Mouse (Mus musculus) heart, adult 18-20 months (tissue): ENCODE results near the gene Gm15557. TPM values are rescaled to one million over a fixed set of nuclear protein-coding genes. Genes with fewer than 3 reads are reported as not detected.

Experiments used
- DNase-seq, 2 experiments: peaks; one replicate each; pipeline ENCODE4 v3.0.0; 2021 to 2022; ENCODE audit warnings: mixed read lengths in 1 of 2
- total RNA-seq, 2 experiments: library from RNA; stranded (reverse); gene quantifications; 2 replicates each; pipeline ENCODE4 v1.2.3; 2021

Gm15557 gene
- total RNA-seq, 2 experiments from 2014 or later: not detected

DNA sequence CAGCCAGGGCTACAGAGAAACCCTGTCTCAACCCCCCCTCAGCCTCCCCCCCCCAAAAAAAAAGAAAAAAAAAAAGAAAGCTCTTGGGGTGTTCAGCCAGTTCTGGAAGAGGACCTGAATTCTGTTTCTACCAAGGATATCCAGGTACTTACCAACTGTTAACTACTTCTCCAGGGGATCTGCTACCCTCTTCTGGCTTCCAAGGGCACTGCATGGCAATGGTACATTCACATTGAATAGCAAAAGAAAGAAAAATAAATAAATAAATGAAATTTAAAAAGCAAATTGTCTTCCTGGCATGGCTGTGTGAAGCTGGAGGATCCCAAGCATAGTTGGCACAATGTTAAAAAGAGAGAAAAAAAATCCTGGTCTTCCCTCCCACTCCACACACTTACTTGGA, 11.5 kb downstream of the Gm15557 start:
- DNase-seq: peak; percentile 50 to 69

GRCm38 (mm10) chr2:155956134-155957059, 15.9 kb downstream of the Gm15557 start, which contains the start of gene Cep250:
Gene Cep250 (plus strand): TSS chr2:155956458.
- peak; percentile 93 to 95 for DNase-seq

- DNase-seq: no peak
Measured at GRCm38 (mm10) chr2:155959981-155960380, 19.5 kb downstream of the Gm15557 start.

DNA sequence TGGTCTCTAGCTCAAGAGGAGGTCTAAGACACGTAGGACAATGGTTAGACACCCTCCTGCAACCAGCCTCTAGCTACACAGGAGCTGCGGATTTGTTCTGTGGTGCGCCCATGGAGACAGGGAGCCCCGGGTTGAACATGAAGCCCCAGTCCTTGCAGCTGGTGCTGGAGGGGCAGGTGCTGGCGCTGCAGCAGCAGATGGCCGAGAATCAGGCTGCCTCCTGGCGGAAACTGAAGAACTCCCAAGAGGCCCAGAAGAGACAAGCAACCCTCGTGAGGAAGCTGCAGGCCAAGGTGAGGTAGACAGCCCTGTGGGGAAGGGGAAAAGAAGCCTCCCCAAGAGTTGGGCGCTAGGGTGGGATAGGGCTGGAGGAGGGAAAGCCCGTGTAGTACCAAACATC, 21.3 kb downstream of the Gm15557 start:
- DNase-seq: no peak

GRCm38 (mm10) chr2:155962991-155963390, 22.5 kb downstream of the Gm15557 start:
- peak in 1 of 2 experiments; percentile 40 for DNase-seq

DNA sequence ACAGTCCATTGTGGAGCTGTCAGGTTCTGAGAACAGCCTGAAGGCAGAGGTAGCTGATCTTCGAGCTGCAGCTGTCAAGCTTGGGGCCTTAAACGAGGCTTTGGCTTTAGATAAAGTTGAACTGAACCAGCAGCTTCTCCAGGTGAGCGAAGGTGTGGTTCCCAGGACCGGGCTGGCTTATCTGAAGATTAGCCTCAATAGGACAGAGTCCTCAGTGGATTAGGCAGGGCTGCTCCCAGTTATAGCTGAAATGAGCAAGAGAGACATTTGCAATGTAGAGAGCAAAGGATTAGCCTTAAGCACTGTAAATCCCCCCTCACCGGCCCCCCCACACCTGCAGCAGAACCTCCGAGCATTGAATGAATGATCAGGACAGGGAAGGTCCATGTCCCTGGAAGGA, 32.8 kb downstream of the Gm15557 start:
- DNase-seq: no peak

- DNase-seq: no peak
Measured at GRCm38 (mm10) chr2:155974087-155974731, 33.7 kb downstream of the Gm15557 start.

DNA sequence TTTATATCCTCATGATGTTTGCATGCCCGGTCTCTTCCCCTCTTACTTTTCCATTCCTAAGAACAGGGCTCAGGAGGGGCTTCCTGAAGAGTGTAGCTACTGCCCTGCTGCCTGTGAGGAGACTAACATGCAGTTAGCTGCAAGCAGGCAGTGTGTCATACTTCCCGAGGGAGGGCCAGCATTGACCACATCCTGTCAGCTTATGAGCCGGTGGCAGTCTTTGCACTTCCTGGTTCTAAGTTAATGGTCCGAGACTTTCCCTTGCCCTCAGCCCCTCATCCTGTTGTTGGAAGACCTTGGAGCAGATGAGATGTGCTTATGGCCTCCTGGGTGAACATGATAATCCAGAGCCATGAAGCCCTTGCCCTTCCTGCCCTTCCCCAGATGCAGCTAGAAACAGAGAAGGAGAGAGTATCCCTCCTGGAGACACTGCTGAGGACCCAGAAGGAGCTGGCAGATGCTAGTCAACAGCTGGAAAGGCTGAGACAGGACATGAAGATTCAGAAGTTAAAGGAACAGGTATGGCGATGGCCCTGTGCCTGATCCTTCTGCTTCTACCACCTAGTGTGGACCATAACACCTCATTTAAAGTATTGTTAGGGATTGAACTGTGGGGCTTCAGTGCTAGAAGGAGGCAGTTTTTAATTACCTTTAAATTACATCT, 38.9 kb downstream of the Gm15557 start:
- peak; percentile 50 to 72 for DNase-seq

DNA sequence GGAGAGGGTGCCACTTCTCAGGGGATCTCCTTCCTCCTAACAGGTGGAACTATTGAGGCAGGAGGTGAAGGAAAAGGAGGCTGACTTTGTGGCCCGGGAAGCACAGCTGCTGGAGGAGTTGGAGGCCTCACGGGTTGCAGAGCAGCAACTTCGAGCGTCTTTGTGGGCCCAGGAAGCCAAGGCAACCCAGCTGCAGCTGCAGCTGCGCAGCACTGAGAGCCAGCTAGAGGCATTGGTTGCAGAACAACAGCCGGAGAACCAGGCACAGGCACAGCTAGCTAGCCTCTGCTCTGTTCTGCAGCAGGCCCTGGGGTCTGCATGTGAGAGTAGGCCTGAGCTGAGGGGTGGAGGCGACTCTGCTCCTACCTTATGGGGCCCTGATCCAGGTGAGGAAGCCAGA, 45.2 kb downstream of the Gm15557 start:
- DNase-seq: no peak

GRCm38 (mm10) chr2:155987131-155987530, 46.6 kb downstream of the Gm15557 start:
- DNase-seq: no peak

DNA sequence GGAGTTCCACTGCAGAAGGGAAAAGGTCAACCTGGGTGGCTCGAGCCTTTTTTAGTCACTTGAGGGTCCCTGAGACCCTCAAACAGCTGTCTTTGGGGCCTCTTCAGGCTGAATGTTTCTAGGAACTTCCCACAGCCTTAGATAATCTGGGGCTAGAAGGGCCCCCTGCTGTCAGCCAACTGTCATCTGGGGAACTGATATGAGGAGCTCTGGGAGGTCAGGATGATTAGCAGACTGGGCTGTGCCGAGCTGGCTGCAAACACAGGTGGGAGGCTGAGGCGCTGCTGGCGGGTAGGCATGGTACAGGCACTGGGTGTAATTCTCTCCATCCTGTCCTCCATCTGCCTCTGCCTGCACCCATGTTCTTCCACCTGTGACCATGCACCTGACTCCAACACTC, 48.6 kb downstream of the Gm15557 start:
- DNase-seq: no peak

GRCm38 (mm10) chr2:155991151-155991550, 50.6 kb downstream of the Gm15557 start:
- peak in 1 of 2 experiments; percentile 7 for DNase-seq

- DNase-seq: peak; percentile 68 to 76
Measured at GRCm38 (mm10) chr2:155991863-155992321, 51.4 kb downstream of the Gm15557 start.

Other genes starting within 250 kb of the Gm15557 start
- gene Trpc4ap, start 248.3 kb upstream of the Gm15557 start, total RNA-seq: 10 to 100 TPM; 89.4 to 90.2 TPM
- gene Edem2, start 211.3 kb upstream of the Gm15557 start, total RNA-seq: 1 to 10 TPM; 5.0 to 8.2 TPM
- gene Gm17581, start 204.9 kb upstream of the Gm15557 start, total RNA-seq: not detected
- gene Procr, start 189.6 kb upstream of the Gm15557 start, total RNA-seq: 1 to 10 TPM; 2.4 to 4.8 TPM
- not detected for gene Mmp24, start 165.4 kb upstream of the Gm15557 start, total RNA-seq
- gene BC029722, start 121.3 kb upstream of the Gm15557 start, total RNA-seq: 10 to 100 TPM; 31.4 to 34.4 TPM
- gene Eif6, start 113.8 kb upstream of the Gm15557 start, total RNA-seq: 10 to 100 TPM; 59.2 to 65.6 TPM
- not detected for gene Fam83c, start 105.9 kb upstream of the Gm15557 start, total RNA-seq
- gene Uqcc1, start 10.4 kb upstream of the Gm15557 start, total RNA-seq: 100 to 1,000 TPM; 279 to 347 TPM
- under 1 TPM in 1 of 2 experiments, not detected in 1; 0.13 TPM for gene Gdf5, start 4.6 kb downstream of the Gm15557 start, total RNA-seq
- gene Cep250, start 15.7 kb downstream of the Gm15557 start, total RNA-seq: 1 to 10 TPM; 4.5 to 4.8 TPM
- under 1 TPM in 1 of 2 experiments, not detected in 1; 0.25 TPM for gene 6430550D23Rik, start 67.2 kb downstream of the Gm15557 start, total RNA-seq
- 10 to 100 TPM; 56.9 to 65.5 TPM for gene Ergic3, start 67.3 kb downstream of the Gm15557 start, total RNA-seq
- gene Fer1l4, start 112.2 kb downstream of the Gm15557 start, total RNA-seq: not detected
- gene Spag4, start 124.4 kb downstream of the Gm15557 start, total RNA-seq: 1 to 10 TPM; 1.5 to 2.1 TPM
- gene Cpne1, start 171.2 kb downstream of the Gm15557 start, total RNA-seq: 10 to 100 TPM; 11.2 to 12.1 TPM
- gene Rbm12, start 171.2 kb downstream of the Gm15557 start, total RNA-seq: 10 to 100 TPM; 11.3 to 12.3 TPM
- 10 to 100 TPM in 1 of 2 experiments, 1 to 10 TPM in 1; 6.5 to 12.3 TPM for gene Gm28036, start 186.4 kb downstream of the Gm15557 start, total RNA-seq
- 100 to 1,000 TPM; 383 to 389 TPM for gene Romo1, start 203.3 kb downstream of the Gm15557 start, total RNA-seq
- gene Nfs1, start 203.5 kb downstream of the Gm15557 start, total RNA-seq: 10 to 100 TPM; 93.7 to 97.1 TPM
- 100 to 1,000 TPM; 143 to 154 TPM for gene Rbm39, start 239.5 kb downstream of the Gm15557 start, total RNA-seq